Mouse (Mus musculus) forebrain, postnatal 0 days (tissue): Measurements from ENCODE around the gene Fuk. TPM values are rescaled to one million over a fixed set of nuclear protein-coding genes. Genes with fewer than 3 reads are reported as not detected.
A peak's percentile ranks its signal among the peaks of the same experiment; 100 is the strongest.

ENCODE experiments used
- ATAC-seq: fragments of 200-750 bp; cut with Nextera tagmentation; 2 replicates; pipeline ENCODE4 v1.8.0; 2017; ENCODE audit warnings: mild to moderate bottlenecking, moderate library complexity
- DNase-seq: peaks from one replicate; pipeline ENCODE4 v3.0.0-alpha.2; 2015
- H3K27ac ChIP-seq: fragments of 300-500 bp; sonication (generic); 2 replicates; pipeline ENCODE4 v1.5.1; 2014; ENCODE audit warnings: low read depth, mild to moderate bottlenecking, antibody characterized with exemption, low read length, moderate library complexity, mixed read lengths
- H3K27me3 ChIP-seq: fragments of 300-500 bp; sonication (generic); 2 replicates; pipeline ENCODE4 v1.6.1; 2014; ENCODE audit warnings: mild to moderate bottlenecking, low read length, mixed read lengths; ENCODE audit not compliant: insufficient read depth
- H3K36me3 ChIP-seq: fragments of 300-500 bp; sonication (generic); 2 replicates; pipeline ENCODE4 v1.6.1; 2014; ENCODE audit warnings: mild to moderate bottlenecking, moderate library complexity; ENCODE audit not compliant: insufficient read depth
- H3K4me1 ChIP-seq: fragments of 300-500 bp; sonication (generic); 2 replicates; pipeline ENCODE4 v1.6.1; 2014; ENCODE audit warnings: antibody characterized with exemption; ENCODE audit not compliant: insufficient read depth
- H3K4me2 ChIP-seq: fragments of 300-500 bp; sonication (generic); 2 replicates; pipeline ENCODE4 v1.6.1; 2014; ENCODE audit warnings: low read depth, mild to moderate bottlenecking, moderate library complexity
- H3K4me3 ChIP-seq: fragments of 300-500 bp; sonication (generic); 2 replicates; pipeline ENCODE4 v1.5.1; 2014; ENCODE audit warnings: low read depth, low read length, mixed read lengths
- H3K9ac ChIP-seq: fragments of 300-500 bp; sonication (generic); 2 replicates; pipeline ENCODE4 v1.6.1; 2014; ENCODE audit warnings: mild to moderate bottlenecking
- H3K9me3 ChIP-seq: fragments of 300-500 bp; sonication (generic); 2 replicates; pipeline ENCODE4 v1.6.1; 2016; ENCODE audit warnings: low read length
- CTCF ChIP-seq: sonication (generic); IDR thresholded peaks from 2 replicates; pipeline ENCODE4 v1.5.1; 2016; ENCODE audit warnings: antibody characterized with exemption, control low read depth, low read depth
- WGBS: fragments of 180-500 bp; shearing (Covaris S2); extraction: QIAGEN DNeasy Blood & Tissue Kit; methylation state at CpG from one replicate; pipeline ENCODE4 v1.1.7; 2014; 5-methylcytosine and 5-hydroxymethylcytosine counted together
- polyA plus RNA-seq: library from polyadenylated mRNA; unstranded; fragments of >200 nt; fragmentation: Nextera tagmentation; extraction: Ambion mirVana; gene quantifications from 2 replicates; pipeline ENCODE4 v1.2.1, GENCODE M21; 2015
- total RNA-seq: library from RNA; depleted of rRNA; stranded (reverse); fragments of >200 nt; gene quantifications from 2 replicates; pipeline ENCODE4 v1.2.3, GENCODE M21; 2014; rRNA removed

Fuk gene
- 8.8 and 12.4 TPM in 2 replicates for total RNA-seq
- 3.5 and 4.5 TPM in 2 replicates for polyA plus RNA-seq

DNA sequence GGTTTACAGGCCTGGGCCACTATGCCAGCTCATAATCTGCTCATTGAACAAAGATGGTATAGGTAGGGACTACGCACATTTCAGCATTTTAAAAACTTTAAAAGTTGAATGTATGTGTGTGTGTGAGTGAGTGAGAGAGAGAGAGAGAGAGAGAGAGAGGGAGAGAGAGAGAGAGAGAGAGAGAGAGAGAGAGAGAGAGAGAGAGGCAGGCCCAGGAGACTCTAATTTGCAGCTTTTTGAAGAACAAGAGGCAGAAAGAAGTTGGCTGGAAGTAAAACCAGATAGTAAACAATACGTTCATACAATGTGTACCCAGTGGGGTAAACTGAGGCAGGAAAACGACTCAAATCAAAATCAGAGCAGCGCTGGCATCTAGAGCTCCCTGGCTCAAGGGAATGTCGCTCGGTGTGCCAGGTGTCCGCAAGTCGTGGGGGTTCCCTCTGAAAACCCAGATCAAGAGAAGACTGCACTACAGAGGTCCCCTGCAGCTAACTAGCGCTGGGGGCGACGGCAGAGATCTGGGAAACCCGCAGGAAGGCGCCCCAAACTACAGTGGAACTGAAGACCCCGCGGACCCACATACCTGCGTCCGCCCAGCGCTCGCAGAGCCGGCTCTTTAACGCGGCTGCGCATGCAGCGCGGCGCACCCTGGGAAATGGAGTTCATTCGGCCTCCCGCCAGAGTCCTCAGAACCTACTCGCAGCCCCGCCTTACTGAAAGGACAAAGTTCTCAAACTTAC, at the start of gene Fuk:
Gene Fuk, minus strand, starts transcription at position 650 of the 740 bp plus-strand sequence.
- Histone ChIP-seq H3K4me2 (peak within 1 kb of the TSS; percentile 71), H3K9ac (peak within 1 kb of the TSS; percentile 53), H3K27me3 (no peaks in the 10 kb centered on the region), H3K4me1 (no peaks in the 10 kb centered on the region), H3K4me3 (peak within 1 kb of the TSS; percentile 69), H3K27ac (no peak within 1 kb of the TSS), H3K36me3 (no peaks in the 10 kb centered on the region), H3K9me3 (no peaks in the 10 kb centered on the region)
- peak; percentile 86 for DNase-seq
- no peak for TF ChIP-seq CTCF
- ATAC-seq, result peak; percentile 97
- 5% methylated on average over 30 of the region's 30 CpGs for WGBS

DNA sequence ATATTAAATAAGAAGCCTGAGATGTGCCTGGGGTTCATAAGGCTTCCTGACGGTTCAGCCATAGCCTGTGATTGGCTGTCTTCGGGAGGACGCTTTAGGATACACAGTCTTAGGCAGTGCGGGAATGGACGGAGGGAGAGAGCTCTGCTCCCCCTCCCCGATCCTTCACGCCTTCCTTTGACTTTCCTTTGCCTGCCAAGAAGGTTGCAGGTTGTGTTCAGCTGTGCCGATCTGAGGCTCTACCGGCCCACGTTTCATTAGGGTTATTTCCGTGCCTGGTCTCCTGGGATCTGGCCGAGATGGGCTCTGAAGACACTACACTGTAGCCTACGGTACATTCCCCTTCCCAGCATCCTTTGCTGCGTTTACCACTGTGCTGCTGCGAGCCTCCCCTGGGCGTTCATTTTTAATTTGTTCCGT, 47.8 kb upstream of the Fuk start:
- 86% methylated on average over 17 of the region's 17 CpGs for WGBS
- Histone ChIP-seq H3K27ac (no peak overlapping the region), H3K9me3 (no peaks in the 10 kb centered on the region), H3K4me2 (no peak overlapping the region), H3K4me1 (no peaks in the 10 kb centered on the region), H3K27me3 (no peaks in the 10 kb centered on the region), H3K4me3 (no peak overlapping the region), H3K36me3 (peaks cover 7% of the 10 kb centered on the region), H3K9ac (no peak overlapping the region)
- no peak for TF ChIP-seq CTCF
- no peak for DNase-seq
- no peak; the same call in 1 of the 2 replicates for ATAC-seq

DNA sequence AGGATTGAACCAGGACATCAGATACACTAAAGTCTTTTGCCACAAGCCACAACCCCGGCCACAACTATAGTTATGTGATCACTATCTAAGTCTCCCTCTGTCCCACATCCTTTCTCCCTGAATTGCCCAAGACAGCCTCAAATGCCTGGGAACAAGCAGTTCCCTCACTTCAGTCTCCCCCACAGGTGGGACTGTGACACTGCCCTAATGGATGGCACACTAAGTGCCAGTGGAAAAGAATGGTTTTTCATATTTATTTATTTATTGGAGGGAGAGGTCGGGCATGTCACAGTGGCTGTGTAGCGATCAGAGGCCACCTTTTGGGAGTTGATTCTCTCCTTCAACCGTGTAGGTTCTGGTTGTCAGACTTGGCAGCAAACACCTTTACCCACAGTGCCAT, 43.4 kb upstream of the Fuk start:
- Histone ChIP-seq H3K27me3 (no peaks in the 10 kb centered on the region), H3K4me1 (no peaks in the 10 kb centered on the region), H3K27ac (no peak overlapping the region), H3K36me3 (no peaks in the 10 kb centered on the region), H3K4me2 (no peak overlapping the region), H3K4me3 (no peak overlapping the region), H3K9me3 (no peaks in the 10 kb centered on the region), H3K9ac (no peak overlapping the region)
- ATAC-seq (no peak), DNase-seq (no peak)
- 75% methylated on average over 4 of the region's 4 CpGs for WGBS
- TF ChIP-seq CTCF, result no peak

DNA sequence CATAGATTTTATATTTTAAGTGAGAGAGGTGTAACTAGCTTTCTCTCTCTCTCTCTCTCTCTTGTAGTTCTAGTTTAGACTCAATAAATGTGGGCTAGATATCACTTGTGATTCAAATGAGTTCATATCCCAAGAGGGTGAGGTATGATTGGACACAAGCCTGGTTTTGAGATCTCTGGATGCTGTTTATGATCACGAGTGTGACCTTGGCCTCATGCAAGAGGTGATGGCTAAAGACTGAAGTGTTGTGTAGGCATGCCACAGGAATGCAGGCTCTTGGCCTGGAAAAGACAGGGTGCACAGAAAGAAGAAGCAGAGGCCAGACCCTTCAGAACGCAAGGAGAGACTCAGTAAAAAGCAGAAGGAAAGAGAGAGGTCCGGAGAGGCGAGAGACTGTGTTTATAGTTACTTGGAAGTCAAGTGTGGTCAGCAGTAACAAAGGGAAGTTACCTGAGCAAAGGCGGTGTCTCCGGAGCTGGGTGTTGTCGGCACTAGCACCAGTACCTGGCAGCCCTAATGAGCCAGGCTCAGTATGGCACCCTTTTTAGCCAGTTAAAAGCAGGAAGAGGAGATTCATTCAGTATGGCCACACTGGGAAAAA, 42.1 kb upstream of the Fuk start:
- Histone ChIP-seq H3K4me2 (no peak overlapping the region), H3K4me3 (no peak overlapping the region), H3K27ac (no peak overlapping the region), H3K4me1 (no peaks in the 10 kb centered on the region), H3K27me3 (no peaks in the 10 kb centered on the region), H3K9me3 (no peaks in the 10 kb centered on the region), H3K36me3 (no peaks in the 10 kb centered on the region), H3K9ac (no peak overlapping the region)
- no peak for ATAC-seq
- TF ChIP-seq CTCF, result no peak
- DNase-seq, result no peak
- 91% methylated on average over 7 of the region's 7 CpGs for WGBS

DNA sequence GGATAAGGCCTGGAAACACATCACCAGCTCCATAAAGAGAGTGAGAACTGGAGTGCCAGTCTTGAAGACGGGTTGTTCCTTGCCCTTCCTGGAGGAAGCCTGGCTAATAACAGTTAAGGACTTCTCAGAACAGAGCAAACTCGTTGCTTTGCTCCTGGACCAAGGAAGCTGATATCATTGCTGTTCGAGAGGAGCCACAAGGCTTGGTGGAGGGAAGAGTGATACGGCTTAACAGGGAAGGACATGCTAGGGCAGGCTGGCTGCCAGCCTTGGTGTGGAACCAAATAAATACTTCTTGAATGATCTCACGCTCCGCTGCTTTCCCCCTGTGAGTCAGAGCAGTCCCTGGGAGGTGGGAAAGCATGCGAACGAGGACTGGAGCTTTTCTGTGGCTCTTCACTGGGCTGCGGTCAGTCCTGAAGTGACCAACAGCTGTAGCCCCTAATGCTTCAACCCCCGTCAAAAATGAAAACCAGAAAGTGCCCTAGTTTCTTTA, 39.2 kb upstream of the Fuk start:
- Histone ChIP-seq H3K9me3 (no peaks in the 10 kb centered on the region), H3K36me3 (no peaks in the 10 kb centered on the region), H3K4me2 (no peak overlapping the region), H3K4me3 (no peak overlapping the region), H3K27ac (no peak overlapping the region), H3K27me3 (no peaks in the 10 kb centered on the region), H3K9ac (no peak overlapping the region), H3K4me1 (no peaks in the 10 kb centered on the region)
- ATAC-seq, result no peak
- WGBS, result 43% methylated on average over 10 of the region's 10 CpGs
- no peak for TF ChIP-seq CTCF
- DNase-seq, result peak; percentile 30

DNA sequence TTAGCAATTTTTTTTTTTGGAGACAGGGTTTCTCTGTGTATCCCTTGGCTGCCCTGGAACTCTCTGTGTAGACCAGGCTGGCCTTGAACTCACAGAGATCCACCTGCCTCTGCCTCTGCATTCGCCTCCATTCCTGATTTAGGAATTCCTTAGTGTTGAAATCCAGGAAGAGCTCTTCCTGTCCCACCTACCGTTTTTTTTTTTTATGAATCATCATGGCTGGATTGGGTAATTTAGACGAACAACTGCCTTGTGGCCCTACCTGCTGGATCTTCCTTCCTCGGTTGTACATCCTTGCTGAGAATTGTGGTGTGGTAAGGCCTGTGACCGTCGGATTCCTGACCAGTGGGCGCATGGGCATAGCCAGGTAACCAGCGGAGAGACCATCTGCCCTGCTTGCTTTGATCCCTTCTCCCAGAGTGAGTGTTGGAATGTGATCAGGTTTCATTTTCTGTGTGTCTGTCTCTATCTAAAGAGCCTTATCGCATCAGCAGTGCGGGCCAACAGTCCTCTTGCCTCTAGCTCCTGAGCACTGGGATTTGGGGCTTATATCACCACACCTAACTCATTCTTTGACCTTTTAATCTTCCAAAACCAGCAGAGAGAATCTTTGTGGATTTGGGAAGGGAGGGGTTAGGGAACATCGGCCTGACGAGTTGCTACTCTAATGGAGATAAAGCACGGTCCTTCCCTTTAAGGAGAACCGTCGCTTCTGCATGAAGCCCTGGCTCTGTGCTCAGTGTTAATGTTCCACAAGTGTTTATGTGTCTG, 38.6 kb upstream of the Fuk start:
- no peak for ATAC-seq
- no peak overlapping the region for H3K4me2 ChIP-seq
- H3K4me3 ChIP-seq, result no peak overlapping the region
- no peaks in the 10 kb centered on the region for H3K4me1 ChIP-seq
- no peak overlapping the region for H3K27ac ChIP-seq
- DNase-seq, result no peak
- no peaks in the 10 kb centered on the region for H3K27me3 ChIP-seq
- TF ChIP-seq CTCF, result no peak
- H3K9me3 ChIP-seq, result no peaks in the 10 kb centered on the region
- 88% methylated on average over 15 of the region's 15 CpGs for WGBS
- H3K36me3 ChIP-seq, result no peaks in the 10 kb centered on the region
- H3K9ac ChIP-seq, result no peak overlapping the region
